Mouse (Mus musculus) erythroblast, embryonic 14.5 days (primary cell): ENCODE measurements around the gene Tm2d3.

Experiments used
- GATA1 ChIP-seq: IDR thresholded peaks from 2 replicates; pipeline ENCODE4 v1.6.1; 2012; ENCODE audit warnings: low read length, inconsistent platforms, mixed read lengths
- TAL1 ChIP-seq: IDR thresholded peaks from 3 replicates; pipeline ENCODE4 v1.6.1; 2012; ENCODE audit warnings: low read length, inconsistent platforms, mixed read lengths

DNA sequence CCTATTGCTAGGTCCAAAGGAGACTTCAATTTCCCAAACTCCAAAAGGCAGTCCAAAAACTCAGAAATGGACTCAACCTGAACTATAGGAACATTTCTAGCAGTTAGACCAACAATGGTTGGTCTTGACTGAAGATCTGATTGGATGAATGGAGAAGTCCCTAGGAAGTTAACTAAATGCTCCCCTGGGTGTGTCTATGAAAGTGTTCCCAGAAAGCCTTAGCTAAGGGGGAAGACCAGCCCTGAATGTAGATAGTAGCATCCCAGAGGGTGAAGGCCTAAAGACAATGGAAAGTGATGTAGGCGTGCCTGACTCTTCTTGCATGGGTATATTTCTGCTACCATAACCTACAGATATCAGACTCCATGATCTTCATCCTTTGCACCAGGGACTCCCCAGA lies 17.5 kb downstream of the Tm2d3 start:
- TF ChIP-seq GATA1 (no peak), TAL1 (no peak)
